Mouse (Mus musculus) brain, embryonic 14.5 days (tissue): ENCODE measurements at regions not wholly inside any gene's neighbourhood (a gene's known extent, or its start where the extent isn't known, plus 50 kb on each side); places are given as distances from the start of the nearest gene placed in this dataset.
A peak's percentile ranks its signal among the peaks of the same experiment; 100 is the strongest.

ENCODE experiments used
- DNase-seq: peaks from one replicate; pipeline ENCODE4 v3.0.0-alpha.2; 2011; ENCODE audit warnings: low read depth
- CTCF ChIP-seq: fragments of 200-500 bp; IDR thresholded peaks from 2 replicates; pipeline ENCODE4 v1.5.1; 2012; ENCODE audit warnings: inconsistent platforms, mild to moderate bottlenecking, moderate library complexity, borderline replicate concordance; ENCODE audit not compliant: insufficient read depth, insufficient read length; ENCODE audit errors: extremely low read depth
- POLR2A ChIP-seq: fragments of 200-500 bp; IDR thresholded peaks from 2 replicates; pipeline ENCODE4 v1.6.1; 2012; ENCODE audit warnings: mild to moderate bottlenecking, inconsistent platforms, borderline replicate concordance; ENCODE audit not compliant: poor library complexity, insufficient read depth, insufficient read length, severe bottlenecking; ENCODE audit errors: extremely low read depth

DNA sequence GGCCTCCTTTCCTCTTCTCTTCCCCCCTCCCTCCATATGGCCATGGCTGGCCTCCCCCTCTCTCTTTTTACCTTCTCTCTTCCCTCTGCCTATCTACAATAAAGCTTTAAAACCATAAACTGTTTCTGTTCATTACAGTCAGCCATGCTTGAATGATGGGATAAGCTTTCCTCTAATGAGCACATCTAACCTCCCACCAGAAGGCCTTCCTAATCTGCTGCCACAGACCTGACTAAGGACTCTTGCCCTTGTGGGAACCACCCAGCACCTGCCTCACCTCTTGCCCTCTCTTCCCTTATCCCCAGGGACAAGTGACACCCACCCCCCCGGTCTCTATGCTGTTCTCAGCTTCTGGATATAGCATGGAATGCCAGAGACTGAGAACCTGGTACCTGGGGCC, 1464.6 kb upstream of the Slc7a12 start:
- TF ChIP-seq POLR2A (no peak), CTCF (no peak)
- DNase-seq: peak; percentile 2
